23 mouse cellular contexts compared by ENCODE assay signal in the genomic region with DNA sequence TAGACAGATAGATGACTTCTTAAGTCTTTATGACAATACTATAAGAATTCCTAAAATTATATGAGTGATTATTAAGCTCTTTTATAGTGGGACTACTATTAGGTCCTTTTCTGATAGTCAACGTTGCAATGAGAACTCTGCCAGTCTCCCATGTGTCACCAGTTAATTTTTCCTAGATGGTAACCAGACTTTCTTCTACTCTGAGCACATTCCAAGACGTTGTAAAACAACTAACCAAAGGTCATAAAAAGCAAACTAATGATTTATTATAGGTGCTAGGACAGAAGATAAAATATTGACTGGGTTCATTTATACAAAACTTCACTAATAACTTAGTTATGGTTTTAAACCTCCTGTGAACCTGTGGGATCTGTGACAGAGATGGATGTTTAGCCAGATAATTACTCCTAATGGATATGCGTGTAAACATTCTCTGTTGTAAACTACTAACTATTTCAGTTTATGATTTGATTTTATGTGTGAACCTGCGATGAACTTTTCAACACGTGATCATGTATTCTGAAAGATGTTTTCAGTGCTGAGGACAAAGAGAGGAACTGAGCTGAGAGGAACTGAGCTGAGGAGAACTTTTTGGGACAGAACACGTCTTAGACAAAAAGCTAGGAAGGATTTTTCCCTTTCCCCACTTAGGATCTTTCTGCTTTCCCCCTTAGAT.
DNase-seq lines count a peak whose midpoint lies in the region; ATAC-seq and TF ChIP-seq lines count a peak whose summit lies in the region.
"Had no signal": no experiment of that assay in that cellular context is flagged by ENCODE, and none has a peak within 500 bp of the region (broad histone marks: within the 10 kb centered on the region; RNA-seq: fewer than 3 reads in every experiment).

No protein-coding gene starts in this region.

- peak; percentile 43 for DNase-seq in kidney, adult 9 months
- no peak for DNase-seq in kidney, postnatal 14 days
- DNase-seq in adrenal gland, adult 2 months, result no peak
- no peak for DNase-seq in right cerebral cortex, adult 18-20 months
- DNase-seq: adrenal gland, postnatal 10 days; adrenal gland, postnatal 25 days; cerebellum, adult 11 months; cerebellum, adult 18-20 months; cerebellum, adult 8-10 months; cerebellum, adult 9-11 months; cerebellum, postnatal 14 days; cerebellum, postnatal 36 days; embryo, embryonic 11 days had no signal

- WGBS in intestine, embryonic 15.5 days, result 31% methylated on average over 6 of the region's 6 CpGs
- WGBS in intestine, embryonic 16.5 days, result 35% methylated on average over 6 of the region's 6 CpGs
- WGBS in small intestine, adult 2 months, result 21% methylated on average over 6 of the region's 6 CpGs

- ATAC-seq in intestine, embryonic 15.5 days, result peak; percentile 60
- peak; percentile 66 for ATAC-seq in intestine, embryonic 16.5 days
- ATAC-seq: forebrain, embryonic 14.5 days; forebrain, embryonic 16.5 days had no signal

- no peaks in the 10 kb centered on the region for H3K36me3 ChIP-seq in intestine, embryonic 15.5 days
- no peaks in the 10 kb centered on the region for H3K36me3 ChIP-seq in intestine, embryonic 16.5 days (ENCODE audit: control insufficient read depth, insufficient read depth, low read length)
- H3K36me3 ChIP-seq in small intestine, adult 2 months (ENCODE audit: control insufficient read depth, insufficient read depth, low read length), result no peaks in the 10 kb centered on the region
- H3K36me3 ChIP-seq: embryonic facial prominence, embryonic 13.5 days; embryonic facial prominence, embryonic 15.5 days; forebrain, embryonic 10.5 days; forebrain, embryonic 12.5 days had no signal

- H3K9ac ChIP-seq in intestine, embryonic 15.5 days, result no peak overlapping the region
- H3K9ac ChIP-seq in intestine, embryonic 16.5 days (ENCODE audit: low read depth, low read length), result no peak overlapping the region
- H3K9ac ChIP-seq: embryonic facial prominence, embryonic 13.5 days; embryonic facial prominence, embryonic 15.5 days; forebrain, embryonic 12.5 days had no signal

- no peak for TF ChIP-seq CTCF in small intestine, adult 2 months (IDR thresholded peaks at IDR 0.05; ENCODE audit: extremely low read depth, insufficient read length, insufficient replicate concordance, low read depth, low read length)

- TF ChIP-seq POLR2A in small intestine, adult 2 months (IDR thresholded peaks at IDR 0.05; ENCODE audit: low read depth, low read length), result no peak

- no peak overlapping the region for H3K4me3 ChIP-seq in intestine, embryonic 15.5 days (replicated peaks)
- no peak overlapping the region for H3K4me3 ChIP-seq in intestine, embryonic 16.5 days (ENCODE audit: low read length)
- H3K4me3 ChIP-seq in small intestine, adult 2 months (ENCODE audit: low read depth, low read length), result no peak overlapping the region
- H3K4me3 ChIP-seq: embryonic facial prominence, embryonic 13.5 days; embryonic facial prominence, embryonic 15.5 days; erythroblast, embryonic 14.5 days; forebrain, embryonic 10.5 days; forebrain, embryonic 12.5 days had no signal

- H3K4me1 ChIP-seq in intestine, embryonic 15.5 days (replicated peaks), result no peaks in the 10 kb centered on the region
- H3K4me1 ChIP-seq in intestine, embryonic 16.5 days (ENCODE audit: control insufficient read depth, insufficient read depth, low read length), result peaks cover 8% of the 10 kb centered on the region; the same call in 1 of the 2 replicates
- H3K4me1 ChIP-seq in small intestine, adult 2 months (ENCODE audit: control insufficient read depth, insufficient read depth, insufficient read length, low read length), result peaks cover 5% of the 10 kb centered on the region
- H3K4me1 ChIP-seq: embryonic facial prominence, embryonic 13.5 days; embryonic facial prominence, embryonic 15.5 days; forebrain, embryonic 10.5 days; forebrain, embryonic 12.5 days had no signal

- no peaks in the 10 kb centered on the region for H3K9me3 ChIP-seq in intestine, embryonic 15.5 days
- H3K9me3 ChIP-seq in intestine, embryonic 16.5 days (ENCODE audit: control insufficient read depth, low read length), result no peaks in the 10 kb centered on the region
- H3K9me3 ChIP-seq: embryonic facial prominence, embryonic 13.5 days; embryonic facial prominence, embryonic 15.5 days; forebrain, embryonic 10.5 days; forebrain, embryonic 12.5 days had no signal

- no peak overlapping the region for H3K4me2 ChIP-seq in intestine, embryonic 15.5 days (replicated peaks)
- no peak overlapping the region for H3K4me2 ChIP-seq in intestine, embryonic 16.5 days (ENCODE audit: low read depth, low read length)
- H3K4me2 ChIP-seq: embryonic facial prominence, embryonic 13.5 days; embryonic facial prominence, embryonic 15.5 days; forebrain, embryonic 12.5 days had no signal

- no peak overlapping the region for H3K27ac ChIP-seq in intestine, embryonic 15.5 days
- no peak overlapping the region for H3K27ac ChIP-seq in intestine, embryonic 16.5 days (ENCODE audit: low read length)
- H3K27ac ChIP-seq in small intestine, adult 2 months (ENCODE audit: insufficient read depth, low read depth, low read length), result peak overlapping the region; percentile 62
- H3K27ac ChIP-seq: embryonic facial prominence, embryonic 13.5 days; embryonic facial prominence, embryonic 15.5 days; forebrain, embryonic 10.5 days; forebrain, embryonic 12.5 days had no signal

- H3K27me3 ChIP-seq in intestine, embryonic 15.5 days (replicated peaks), result no peaks in the 10 kb centered on the region
- H3K27me3 ChIP-seq in intestine, embryonic 16.5 days (replicated peaks; ENCODE audit: control insufficient read depth, insufficient read depth, low read length), result no peaks in the 10 kb centered on the region
- H3K27me3 ChIP-seq in small intestine, adult 2 months (ENCODE audit: control insufficient read depth, insufficient read depth, low read length), result no peaks in the 10 kb centered on the region
- H3K27me3 ChIP-seq: embryonic facial prominence, embryonic 13.5 days; embryonic facial prominence, embryonic 15.5 days; forebrain, embryonic 12.5 days had no signal
